Mouse (Mus musculus) urinary bladder, postnatal 10 days (tissue): ENCODE measurements around the gene Gigyf1.

ENCODE experiments used
- DNase-seq: peaks from one replicate; pipeline ENCODE4 v3.0.0; 2022; ENCODE audit warnings: low spot score

Gigyf1 gene

GRCm38 (mm10) chr5:137533117-137533827, 14.9 kb downstream of the Gigyf1 start, which contains the start of the genes Epo and Gnb2:
Gene Epo, minus strand, starts transcription at chr5:137533242.
Gene Gnb2, minus strand, starts transcription at chr5:137533510.
- peak; percentile 90 for DNase-seq

GRCm38 (mm10) chr5:137534762-137535161, 16.4 kb downstream of the Gigyf1 start:
- DNase-seq, result no peak

- DNase-seq, result no peak
Observed at GRCm38 (mm10) chr5:137535318-137535717, 17.0 kb downstream of the Gigyf1 start.

GRCm38 (mm10) chr5:137537461-137537860, 19.1 kb downstream of the Gigyf1 start:
- no peak for DNase-seq

- no peak for DNase-seq
Observed at GRCm38 (mm10) chr5:137539291-137539801, 21.0 kb downstream of the Gigyf1 start.

- no peak for DNase-seq
Observed at GRCm38 (mm10) chr5:137540991-137541390, 22.6 kb downstream of the Gigyf1 start.

- no peak for DNase-seq
Observed at GRCm38 (mm10) chr5:137541768-137542540, 23.6 kb downstream of the Gigyf1 start.

- DNase-seq, result no peak
Observed at GRCm38 (mm10) chr5:137544926-137545325, 26.6 kb downstream of the Gigyf1 start.

GRCm38 (mm10) chr5:137545596-137545995, 27.2 kb downstream of the Gigyf1 start:
- DNase-seq, result no peak

- no peak for DNase-seq
Observed at GRCm38 (mm10) chr5:137549840-137550239, 31.5 kb downstream of the Gigyf1 start.

GRCm38 (mm10) chr5:137551119-137551518, 32.8 kb downstream of the Gigyf1 start:
- no peak for DNase-seq

GRCm38 (mm10) chr5:137553000-137553399, 34.7 kb downstream of the Gigyf1 start:
- no peak for DNase-seq

GRCm38 (mm10) chr5:137553411-137553837, 35.1 kb downstream of the Gigyf1 start, which contains the start of gene Actl6b:
Gene Actl6b, plus strand, starts transcription at chr5:137553517.
- DNase-seq, result no peak

GRCm38 (mm10) chr5:137553898-137554297, 35.5 kb downstream of the Gigyf1 start:
- no peak for DNase-seq

GRCm38 (mm10) chr5:137561556-137561955, 43.2 kb downstream of the Gigyf1 start:
- no peak for DNase-seq

- DNase-seq, result no peak
Observed at GRCm38 (mm10) chr5:137562965-137563364, 44.6 kb downstream of the Gigyf1 start.

GRCm38 (mm10) chr5:137565744-137566143, 47.4 kb downstream of the Gigyf1 start:
- DNase-seq, result no peak

GRCm38 (mm10) chr5:137566416-137566815, 48.1 kb downstream of the Gigyf1 start:
- no peak for DNase-seq

GRCm38 (mm10) chr5:137568223-137568798, 50.0 kb downstream of the Gigyf1 start:
- no peak for DNase-seq

- no peak for DNase-seq
Observed at GRCm38 (mm10) chr5:137569031-137569430, 50.7 kb downstream of the Gigyf1 start.

GRCm38 (mm10) chr5:137569665-137570064, 51.3 kb downstream of the Gigyf1 start, which contains the start of gene Tfr2:
Gene Tfr2, plus strand, starts transcription at chr5:137569840.
- no peak for DNase-seq

GRCm38 (mm10) chr5:137570181-137570580, 51.8 kb downstream of the Gigyf1 start:
- no peak for DNase-seq
